Mouse (Mus musculus) megakaryocyte, embryonic 14.5 days (primary cell): Measurements from ENCODE around the gene Dgki.

Source experiments
- FLI1 ChIP-seq: IDR thresholded peaks from 2 replicates; pipeline ENCODE4 v1.6.1; 2012; ENCODE audit warnings: low read length, inconsistent platforms, mixed read lengths
- GATA1 ChIP-seq: IDR thresholded peaks from 3 replicates; pipeline ENCODE4 v1.6.1; 2012; ENCODE audit warnings: mixed read lengths, low read length, inconsistent platforms, borderline replicate concordance

GRCm38 (mm10) chr6:37329376-37329775 lies 29.4 kb upstream of the Dgki start:
- TF ChIP-seq GATA1 (no peak), FLI1 (no peak)
